Comparison of ENCODE assay signal across 16 mouse cellular contexts in genomic region chr12:108558194-108558593, GRCm38 (mm10). TPM values are rescaled to one million over a fixed set of nuclear protein-coding genes. Genes with fewer than 3 reads are reported as not detected.
DNase-seq lines count a peak whose midpoint lies in the region; ATAC-seq and TF ChIP-seq lines count a peak whose summit lies in the region.
"Had no signal": no experiment of that assay in that cellular context is flagged by ENCODE, and none has a peak within 500 bp of the region (broad histone marks: within the 10 kb centered on the region; RNA-seq: fewer than 3 reads in every experiment).

No protein-coding gene starts in this region.

- H3K4me2 ChIP-seq in kidney, embryonic 16.5 days (replicated peaks; ENCODE audit: low read depth, low read length), result 0 out of 2 replicates have a peak overlapping the region, but pooled peaks have one; percentile 4
- H3K4me2 ChIP-seq in forebrain, embryonic 15.5 days (replicated peaks), result peak overlapping the region; percentile 11
- 0 out of 2 replicates have a peak overlapping the region, but pooled peaks have one; percentile 9 for H3K4me2 ChIP-seq in midbrain, postnatal 0 days (ENCODE audit: low read depth, low read length, poor library complexity, severe bottlenecking)
- H3K4me2 ChIP-seq: heart, embryonic 15.5 days; limb, embryonic 15.5 days; lung, embryonic 15.5 days had no signal

- H3K9me3 ChIP-seq in kidney, embryonic 16.5 days (ENCODE audit: low read length), result no peaks in the 10 kb centered on the region
- no peaks in the 10 kb centered on the region for H3K9me3 ChIP-seq in forebrain, embryonic 15.5 days
- H3K9me3 ChIP-seq in midbrain, postnatal 0 days (ENCODE audit: low read length), result no peaks in the 10 kb centered on the region
- H3K9me3 ChIP-seq: heart, embryonic 15.5 days; limb, embryonic 15.5 days; lung, embryonic 15.5 days had no signal

- 0 out of 2 replicates have a peak, but pooled peaks have one; percentile 1 for TF ChIP-seq CTCF in brain, embryonic 14.5 days (IDR thresholded peaks at IDR 0.05; ENCODE audit: borderline replicate concordance, extremely low read depth, insufficient read depth, insufficient read length)
- peak; percentile 58 for TF ChIP-seq CTCF in midbrain, postnatal 0 days (IDR thresholded peaks at IDR 0.05)

- ATAC-seq in kidney, embryonic 16.5 days (ENCODE audit: low FRiP score, low TSS enrichment), result no peak
- no peak for ATAC-seq in forebrain, embryonic 15.5 days (replicated peaks)
- ATAC-seq in midbrain, postnatal 0 days (ENCODE audit: low FRiP score), result no peak
- no peak for ATAC-seq in CD4-positive, CD25-positive, alpha-beta regulatory T cell, adult 4 months
- ATAC-seq: activated CD4-positive, CD25-positive, alpha-beta regulatory T cell, adult 4 months had no signal

- H3K27ac ChIP-seq in kidney, embryonic 16.5 days (ENCODE audit: low read length), result peak overlapping the region; percentile 6; the same call in 1 of the 2 replicates
- no peak overlapping the region for H3K27ac ChIP-seq in forebrain, embryonic 15.5 days (replicated peaks)
- H3K27ac ChIP-seq in midbrain, postnatal 0 days (ENCODE audit: low read depth, low read length), result no peak overlapping the region
- H3K27ac ChIP-seq: heart, embryonic 15.5 days; limb, embryonic 15.5 days; lung, embryonic 15.5 days had no signal

- peaks cover 39% of the 10 kb centered on the region for H3K4me1 ChIP-seq in kidney, embryonic 16.5 days (ENCODE audit: insufficient read depth, low read length)
- peaks cover 60% of the 10 kb centered on the region for H3K4me1 ChIP-seq in forebrain, embryonic 15.5 days
- peaks cover 11% of the 10 kb centered on the region; the same call in 1 of the 2 replicates for H3K4me1 ChIP-seq in midbrain, postnatal 0 days (ENCODE audit: insufficient read depth, low read length)

- no peaks in the 10 kb centered on the region for H3K27me3 ChIP-seq in kidney, embryonic 16.5 days (ENCODE audit: insufficient read depth, low read length)
- no peaks in the 10 kb centered on the region for H3K27me3 ChIP-seq in forebrain, embryonic 15.5 days
- H3K27me3 ChIP-seq in midbrain, postnatal 0 days (ENCODE audit: insufficient read depth, low read length), result no peaks in the 10 kb centered on the region
- H3K27me3 ChIP-seq: heart, embryonic 15.5 days; limb, embryonic 15.5 days; lung, embryonic 15.5 days had no signal

- TF ChIP-seq POLR2A in brain, embryonic 14.5 days (IDR thresholded peaks at IDR 0.05; ENCODE audit: borderline replicate concordance, extremely low read depth, insufficient read depth, insufficient read length, poor library complexity, severe bottlenecking), result no peak

- no peaks in the 10 kb centered on the region for H3K36me3 ChIP-seq in kidney, embryonic 16.5 days (ENCODE audit: insufficient read depth, low read length)
- H3K36me3 ChIP-seq in forebrain, embryonic 15.5 days, result no peaks in the 10 kb centered on the region
- H3K36me3 ChIP-seq in midbrain, postnatal 0 days (ENCODE audit: insufficient read depth, low read length), result no peaks in the 10 kb centered on the region
- H3K36me3 ChIP-seq: heart, embryonic 15.5 days; limb, embryonic 15.5 days; lung, embryonic 15.5 days had no signal

- no peak for DNase-seq in kidney, adult 9 months
- peak; percentile 20 for DNase-seq in brain, embryonic 14.5 days (ENCODE audit: low read depth)
- no peak for DNase-seq in midbrain, postnatal 0 days (ENCODE audit: low spot score)
- no peak for DNase-seq in urinary bladder, postnatal 25 days (ENCODE audit: low spot score)
- no peak for DNase-seq in left cerebral cortex, adult 8-10 months (ENCODE audit: low spot score in 2 of 2)
- DNase-seq: cerebellum, adult 11 months; cerebellum, postnatal 36 days; gastrocnemius, postnatal 14 days; thymus, postnatal 4 days had no signal

- no peak overlapping the region for H3K9ac ChIP-seq in kidney, embryonic 16.5 days (replicated peaks; ENCODE audit: low read length)
- H3K9ac ChIP-seq in forebrain, embryonic 15.5 days (replicated peaks), result no peak overlapping the region
- H3K9ac ChIP-seq in midbrain, postnatal 0 days (replicated peaks; ENCODE audit: low read length, poor library complexity, severe bottlenecking), result no peak overlapping the region
- H3K9ac ChIP-seq: heart, embryonic 15.5 days; limb, embryonic 15.5 days; lung, embryonic 15.5 days had no signal

- no peak overlapping the region for H3K4me3 ChIP-seq in kidney, embryonic 16.5 days (ENCODE audit: low read length)
- no peak overlapping the region for H3K4me3 ChIP-seq in forebrain, embryonic 15.5 days
- H3K4me3 ChIP-seq in midbrain, postnatal 0 days (ENCODE audit: low read depth, low read length), result no peak overlapping the region
- H3K4me3 ChIP-seq: heart, embryonic 15.5 days; limb, embryonic 15.5 days; lung, embryonic 15.5 days had no signal

RNA-seq across cellular contexts. Expression of gene Evl, which starts 3.7 kb away (rescaled TPM):
- polyA plus RNA-seq in kidney, embryonic 16.5 days (2015; fragmentation: Nextera tagmentation; extraction: Ambion mirVana), result 40.6 and 42.8 TPM in 2 replicates
- polyA plus RNA-seq in brain, embryonic 14.5 days (2012; rRNA removed), result 432 and 459 TPM in 2 replicates
- 206 and 213 TPM in 2 replicates for polyA plus RNA-seq in forebrain, embryonic 15.5 days (2015; fragmentation: Nextera tagmentation; extraction: Ambion mirVana)
- 230 and 255 TPM in 2 replicates for total RNA-seq in midbrain, postnatal 0 days (2014; rRNA removed)
- 285 and 290 TPM in 2 replicates for polyA plus RNA-seq in midbrain, postnatal 0 days (2015; fragmentation: Nextera tagmentation; extraction: Ambion mirVana)
- 100 to 1,000 TPM; 313 to 337 TPM for polyA plus RNA-seq in CD4-positive, CD25-positive, alpha-beta regulatory T cell, adult 4 months (2017; shearing (Covaris generic))
- total RNA-seq in left cerebral cortex, adult 8-10 months (2022), result 100 to 1,000 TPM; 220 to 260 (median 242) TPM
